Mouse (Mus musculus): ENCODE measurements at regions not wholly inside any gene's neighbourhood (a gene's known extent, or its start where the extent isn't known, plus 50 kb on each side); places are given as distances from the start of the nearest gene placed in this dataset.

DNA sequence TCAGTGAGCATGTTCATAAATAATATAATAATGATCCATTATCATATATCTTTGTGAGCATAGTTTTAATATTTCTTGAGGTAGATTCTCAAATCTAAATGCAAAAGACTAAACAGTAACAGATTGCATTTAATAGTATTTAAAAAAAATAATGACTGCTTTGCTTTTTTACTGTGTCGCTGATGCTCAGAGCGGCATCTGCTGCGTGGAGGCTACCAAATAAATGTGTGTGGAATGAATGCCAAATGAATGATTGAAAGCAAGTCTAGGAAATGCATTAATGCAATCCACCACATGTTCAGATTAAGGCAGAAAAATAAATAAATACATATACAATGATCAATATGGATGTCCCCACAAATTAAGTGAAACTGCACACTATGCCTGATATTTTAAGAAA, 135.2 kb downstream of the Bard1 start:
- no peak for DNase-seq (ENCODE audit: inconsistent ontology term)

- no peak for DNase-seq (ENCODE audit: inconsistent ontology term)
Observed at GRCm38 (mm10) chr1:70964016-70964415, 138.9 kb downstream of the Bard1 start.

- DNase-seq (ENCODE audit: inconsistent ontology term) = peak; percentile 27
Observed at GRCm38 (mm10) chr1:70946564-70946963, 156.4 kb downstream of the Bard1 start.
